Mouse (Mus musculus): Measurements from ENCODE around the gene Corin. TPM values are rescaled to one million over a fixed set of nuclear protein-coding genes. Genes with fewer than 3 reads are reported as not detected.

The Corin gene
- polyA plus RNA-seq (2017; shearing (Covaris generic)), result 0.24 TPM

DNA sequence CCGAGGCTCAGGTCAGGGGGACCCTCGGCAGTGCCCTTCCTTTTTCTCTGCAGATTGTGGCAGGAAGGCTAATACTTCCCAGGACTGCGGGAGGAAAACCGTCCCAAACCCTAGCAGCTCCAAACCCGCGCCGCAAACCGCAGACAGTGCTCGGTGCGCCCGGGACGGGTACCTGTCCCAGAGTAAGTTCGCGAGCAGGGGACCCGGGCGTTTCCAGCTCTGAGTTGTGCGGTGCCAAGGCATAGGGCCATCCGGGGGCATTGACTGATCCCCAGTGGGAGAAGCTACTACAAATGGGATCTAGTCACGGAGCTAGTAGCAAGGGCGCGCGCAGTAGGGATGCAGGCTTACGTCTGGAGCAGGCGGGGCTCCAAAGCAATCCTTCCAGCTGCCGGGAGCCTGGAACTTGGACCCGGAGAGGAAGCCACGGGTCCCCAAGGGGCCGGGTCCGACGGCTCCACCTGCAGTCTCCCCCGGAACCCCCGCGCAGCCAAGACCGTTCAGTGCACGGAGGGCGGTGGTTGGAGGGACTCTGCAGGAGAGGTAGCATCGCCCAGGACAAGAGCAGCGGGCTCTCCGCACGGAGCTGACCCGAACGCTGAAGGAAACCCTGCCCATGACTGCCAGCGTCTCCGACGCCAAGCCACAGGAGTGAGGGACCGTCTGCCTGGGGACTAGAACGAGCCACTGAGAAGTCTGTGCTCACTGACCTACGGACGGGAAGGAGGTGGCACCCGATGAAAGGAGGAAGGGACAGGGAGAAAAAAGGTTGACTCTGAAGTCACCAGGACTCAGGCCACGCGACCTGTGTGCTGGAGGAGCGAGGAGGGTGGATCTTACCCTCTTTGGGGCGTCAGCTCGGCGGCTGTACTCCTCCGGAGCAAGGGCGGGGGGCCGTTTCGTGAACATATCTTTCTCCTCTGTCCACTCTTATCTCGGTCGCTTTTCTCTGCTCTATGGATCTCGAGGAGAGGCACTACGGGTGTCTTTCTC lies at the start of gene Corin:
Corin (minus strand) TSS at position 943 of the 993 bp plus-strand sequence.

Other genes with a start within 250 kb of the Corin start
- gene Nfxl1, start 55.2 kb upstream of the Corin start, polyA plus RNA-seq (2017; shearing (Covaris generic)), result 12.4 TPM
- gene Zar1, start 76.8 kb upstream of the Corin start, polyA plus RNA-seq (2017; shearing (Covaris generic)), result not detected
- gene Gm5868, start 83.1 kb upstream of the Corin start, polyA plus RNA-seq (2017; shearing (Covaris generic)), result not detected
- 3.5 TPM for gene Cnga1, start 139.8 kb upstream of the Corin start, polyA plus RNA-seq (2017; shearing (Covaris generic))
- gene Nipal1, start 143.3 kb upstream of the Corin start, polyA plus RNA-seq (2017; shearing (Covaris generic)), result 10.5 TPM
- gene Txk, start 248.3 kb upstream of the Corin start, polyA plus RNA-seq (2017; shearing (Covaris generic)), result 166 TPM

All from effector memory CD4-positive, alpha-beta T cell, adult 7 months (primary cell).